Mouse (Mus musculus) heart, embryonic 14.5 days (tissue): ENCODE measurements around the gene Nploc4. TPM values are rescaled to one million over a fixed set of nuclear protein-coding genes. Genes with fewer than 3 reads are reported as not detected.

Experiments used
- ATAC-seq: fragments of 200-750 bp; cut with Nextera tagmentation; 2 replicates; pipeline ENCODE4 v1.8.0; 2017; ENCODE audit warnings: low read depth, moderate TSS enrichment; ENCODE audit not compliant: insufficient number of reproducible peaks, insufficient read depth, low FRiP score
- H3K27ac ChIP-seq, 2 experiments: fragments of 200-500 bp in 1 of 2; fragments of 300-500 bp in 1 of 2; sonication (generic) in 1 of 2; replicated peaks in 1 of 2; 2 replicates each; pipeline ENCODE4 v1.5.1; 2012 to 2014; ENCODE audit warnings: low read depth in 2 of 2, low read length in 2 of 2, control low read depth in 1 of 2, mild to moderate bottlenecking in 1 of 2, mixed read lengths in 1 of 2; ENCODE audit not compliant: control insufficient read depth in 1 of 2, insufficient read depth in 1 of 2
- H3K27me3 ChIP-seq: fragments of 300-500 bp; sonication (generic); 2 replicates; pipeline ENCODE4 v1.6.1; 2014; ENCODE audit warnings: mild to moderate bottlenecking, low read length, control low read depth; ENCODE audit not compliant: control insufficient read depth, insufficient read depth
- H3K36me3 ChIP-seq: fragments of 300-500 bp; sonication (generic); 2 replicates; pipeline ENCODE4 v1.6.1; 2014; ENCODE audit warnings: mild to moderate bottlenecking, control low read depth, low read length, mixed read lengths; ENCODE audit not compliant: control insufficient read depth, insufficient read depth
- H3K4me1 ChIP-seq, 2 experiments: fragments of 200-500 bp in 1 of 2; fragments of 300-500 bp in 1 of 2; sonication (generic) in 1 of 2; 2 replicates each; pipeline ENCODE4 v1.6.1; 2012 to 2014; ENCODE audit warnings: low read length in 2 of 2, control low read depth in 1 of 2, mixed read lengths in 1 of 2; ENCODE audit not compliant: control insufficient read depth in 2 of 2, insufficient read depth in 2 of 2
- H3K4me2 ChIP-seq: fragments of 300-500 bp; sonication (generic); 2 replicates; pipeline ENCODE4 v1.6.1; 2014; ENCODE audit warnings: mild to moderate bottlenecking, low read length
- H3K4me3 ChIP-seq, 2 experiments: fragments of 200-500 bp in 1 of 2; fragments of 300-500 bp in 1 of 2; sonication (generic) in 1 of 2; 2 replicates each; pipeline ENCODE4 v1.5.1; 2012 to 2014; ENCODE audit warnings: low read length in 2 of 2, mild to moderate bottlenecking in 2 of 2, control low read depth in 1 of 2, low read depth in 1 of 2, moderate library complexity in 1 of 2; ENCODE audit not compliant: control insufficient read depth in 1 of 2, insufficient read depth in 1 of 2
- H3K9ac ChIP-seq: fragments of 300-500 bp; sonication (generic); 2 replicates; pipeline ENCODE4 v1.6.1; 2014; ENCODE audit warnings: mild to moderate bottlenecking, low read length
- H3K9me3 ChIP-seq: fragments of 300-500 bp; sonication (generic); 2 replicates; pipeline ENCODE4 v1.6.1; 2016; ENCODE audit warnings: low read length, control low read depth; ENCODE audit not compliant: control insufficient read depth
- WGBS: fragments of 180-500 bp; shearing (Covaris S2); extraction: QIAGEN DNeasy Blood & Tissue Kit; methylation state at CpG from one replicate; pipeline ENCODE4 v1.1.7; 2014; 5-methylcytosine and 5-hydroxymethylcytosine counted together
- polyA plus RNA-seq: library from polyadenylated mRNA; unstranded; fragments of >200 nt; fragmentation: Nextera tagmentation; extraction: Ambion mirVana; gene quantifications from 2 replicates; pipeline ENCODE4 v1.2.1, GENCODE M21; 2014

Gene Nploc4
- polyA plus RNA-seq, 1 experiment from 2014 or later: 37.2 TPM

- H3K36me3 ChIP-seq: peaks cover 100% of the 10 kb centered on the region
- no peaks in the 10 kb centered on the region for H3K4me1 ChIP-seq
- no peak overlapping the region for H3K4me2 ChIP-seq
- H3K4me3 ChIP-seq: no peak overlapping the region
- no peak overlapping the region for H3K9ac ChIP-seq
- ATAC-seq: no peak
- H3K27ac ChIP-seq: no peak overlapping the region
- no peaks in the 10 kb centered on the region for H3K9me3 ChIP-seq
- WGBS: 88% methylated on average over 1 of the region's 1 CpGs
- no peaks in the 10 kb centered on the region for H3K27me3 ChIP-seq
Measured at GRCm38 (mm10) chr11:120406445-120406844, 31.1 kb downstream of the Nploc4 start.

GRCm38 (mm10) chr11:120405867-120406266, 31.6 kb downstream of the Nploc4 start:
- Histone ChIP-seq H3K27ac (no peak overlapping the region), H3K9ac (no peak overlapping the region), H3K9me3 (no peaks in the 10 kb centered on the region), H3K4me2 (no peak overlapping the region), H3K36me3 (peaks cover 100% of the 10 kb centered on the region), H3K4me3 (no peak overlapping the region), H3K4me1 (no peaks in the 10 kb centered on the region), H3K27me3 (no peaks in the 10 kb centered on the region)
- WGBS: 84% methylated on average over 3 of the region's 3 CpGs
- no peak for ATAC-seq

GRCm38 (mm10) chr11:120404814-120405213, 32.7 kb downstream of the Nploc4 start:
- Histone ChIP-seq H3K27me3 (no peaks in the 10 kb centered on the region), H3K4me1 (no peaks in the 10 kb centered on the region)
- WGBS: 89% methylated on average over 1 of the region's 1 CpGs

GRCm38 (mm10) chr11:120399319-120399718, 38.2 kb downstream of the Nploc4 start:
- Histone ChIP-seq H3K4me1 (no peaks in the 10 kb centered on the region), H3K4me3 (no peak overlapping the region), H3K4me2 (no peak overlapping the region), H3K27me3 (no peaks in the 10 kb centered on the region), H3K9ac (no peak overlapping the region), H3K36me3 (peaks cover 88% of the 10 kb centered on the region), H3K27ac (no peak overlapping the region), H3K9me3 (no peaks in the 10 kb centered on the region)
- WGBS: 86% methylated on average over 2 of the region's 2 CpGs
- no peak for ATAC-seq

More at GRCm38 (mm10) chr11:120404814-120405213, 32.7 kb downstream of the Nploc4 start:
- ATAC-seq: no peak
- no peak overlapping the region for H3K4me2 ChIP-seq
- H3K36me3 ChIP-seq: peaks cover 100% of the 10 kb centered on the region
- no peak overlapping the region for H3K9ac ChIP-seq
- H3K27ac ChIP-seq: no peak overlapping the region
- no peaks in the 10 kb centered on the region for H3K9me3 ChIP-seq
- H3K4me3 ChIP-seq: no peak overlapping the region

- Histone ChIP-seq H3K9me3 (no peaks in the 10 kb centered on the region), H3K27ac (no peak overlapping the region), H3K9ac (no peak overlapping the region), H3K4me2 (no peak overlapping the region), H3K27me3 (no peaks in the 10 kb centered on the region), H3K4me3 (no peak overlapping the region), H3K4me1 (no peaks in the 10 kb centered on the region), H3K36me3 (peaks cover 88% of the 10 kb centered on the region)
- no peak for ATAC-seq
- WGBS: 85% methylated on average over 2 of the region's 2 CpGs
Measured at GRCm38 (mm10) chr11:120397602-120398001, 39.9 kb downstream of the Nploc4 start.

- Histone ChIP-seq H3K27ac (no peak overlapping the region), H3K27me3 (no peaks in the 10 kb centered on the region), H3K9ac (no peak overlapping the region), H3K9me3 (no peaks in the 10 kb centered on the region), H3K4me1 (no peaks in the 10 kb centered on the region), H3K4me2 (no peak overlapping the region), H3K4me3 (no peak overlapping the region), H3K36me3 (peaks cover 75% of the 10 kb centered on the region)
- 66% methylated on average over 4 of the region's 4 CpGs for WGBS
- peak; percentile 14; the same call in 1 of the 2 replicates for ATAC-seq
Measured at GRCm38 (mm10) chr11:120395661-120396060, 41.8 kb downstream of the Nploc4 start.

- H3K27ac ChIP-seq: peak overlapping the region in 1 of 2 experiments; percentile 4; a peak in 2 of 4 replicates
- WGBS: 85% methylated on average over 9 of the region's 9 CpGs
- peaks cover 9 to 22% of the 10 kb centered on the region in 2 experiments for H3K4me1 ChIP-seq
- no peak overlapping the region for H3K4me3 ChIP-seq
- no peaks in the 10 kb centered on the region for H3K9me3 ChIP-seq
- H3K4me2 ChIP-seq: no peak overlapping the region
- peaks cover 64% of the 10 kb centered on the region for H3K36me3 ChIP-seq
- no peak overlapping the region for H3K9ac ChIP-seq
- H3K27me3 ChIP-seq: no peaks in the 10 kb centered on the region
- no peak for ATAC-seq
Measured at GRCm38 (mm10) chr11:120388580-120388979, 48.9 kb downstream of the Nploc4 start.

- peaks cover 64% of the 10 kb centered on the region for H3K36me3 ChIP-seq
- peaks cover 16 to 35% of the 10 kb centered on the region in 2 experiments for H3K4me1 ChIP-seq
- H3K9me3 ChIP-seq: no peaks in the 10 kb centered on the region
- H3K4me2 ChIP-seq: no peak overlapping the region
- WGBS: 35% methylated on average over 2 of the region's 2 CpGs
- no peaks in the 10 kb centered on the region for H3K27me3 ChIP-seq
- ATAC-seq: no peak
- no peak overlapping the region for H3K4me3 ChIP-seq
- no peak overlapping the region for H3K9ac ChIP-seq
- peak overlapping the region; percentile 87 to 99 for H3K27ac ChIP-seq
Measured at GRCm38 (mm10) chr11:120387157-120387556, 50.4 kb downstream of the Nploc4 start.
